Mouse (Mus musculus) testis, postnatal 10 days (tissue): ENCODE results near the gene Acsbg1.

Source experiments
- DNase-seq: peaks from one replicate; pipeline ENCODE4 v3.0.0; 2021; ENCODE audit warnings: low spot score

Gene Acsbg1

GRCm38 (mm10) chr9:54668455-54668854 lies 6.8 kb upstream of the Acsbg1 start:
- DNase-seq: no peak

- DNase-seq: no peak
Observed at GRCm38 (mm10) chr9:54666116-54666515, 4.4 kb upstream of the Acsbg1 start.

- peak; percentile 70 for DNase-seq
Observed at GRCm38 (mm10) chr9:54664358-54664757, 2.7 kb upstream of the Acsbg1 start.

- peak; percentile 45 for DNase-seq
Observed at GRCm38 (mm10) chr9:54658773-54659172, 2.9 kb downstream of the Acsbg1 start.

- DNase-seq: no peak
Observed at GRCm38 (mm10) chr9:54656402-54656801, 5.3 kb downstream of the Acsbg1 start.

GRCm38 (mm10) chr9:54655846-54656245 lies 5.8 kb downstream of the Acsbg1 start:
- DNase-seq: no peak

- DNase-seq: no peak
Observed at GRCm38 (mm10) chr9:54652778-54653177, 8.9 kb downstream of the Acsbg1 start.

- no peak for DNase-seq
Observed at GRCm38 (mm10) chr9:54649360-54649759, 12.3 kb downstream of the Acsbg1 start.

GRCm38 (mm10) chr9:54647456-54647855 lies 14.2 kb downstream of the Acsbg1 start:
- no peak for DNase-seq

- DNase-seq: peak; percentile 43
Observed at GRCm38 (mm10) chr9:54646252-54646651, 15.4 kb downstream of the Acsbg1 start.

GRCm38 (mm10) chr9:54645530-54645929 lies 16.1 kb downstream of the Acsbg1 start:
- DNase-seq: peak; percentile 38

GRCm38 (mm10) chr9:54643179-54643578 lies 18.5 kb downstream of the Acsbg1 start:
- DNase-seq: no peak

GRCm38 (mm10) chr9:54642556-54642955 lies 19.1 kb downstream of the Acsbg1 start:
- no peak for DNase-seq

- DNase-seq: no peak
Observed at GRCm38 (mm10) chr9:54642149-54642548, 19.5 kb downstream of the Acsbg1 start.

GRCm38 (mm10) chr9:54641548-54641947 lies 20.1 kb downstream of the Acsbg1 start:
- DNase-seq: no peak

GRCm38 (mm10) chr9:54639192-54639591 lies 22.5 kb downstream of the Acsbg1 start:
- no peak for DNase-seq

GRCm38 (mm10) chr9:54637510-54638314 lies 24.0 kb downstream of the Acsbg1 start:
- DNase-seq: no peak

GRCm38 (mm10) chr9:54633401-54633800 lies 28.3 kb downstream of the Acsbg1 start:
- DNase-seq: no peak

GRCm38 (mm10) chr9:54630905-54631304 lies 30.8 kb downstream of the Acsbg1 start:
- DNase-seq: no peak

- peak; percentile 62 for DNase-seq
Observed at GRCm38 (mm10) chr9:54629613-54630261, 31.9 kb downstream of the Acsbg1 start.

GRCm38 (mm10) chr9:54628752-54629151 lies 32.9 kb downstream of the Acsbg1 start:
- DNase-seq: peak; percentile 70

GRCm38 (mm10) chr9:54627240-54627639 lies 34.4 kb downstream of the Acsbg1 start:
- no peak for DNase-seq

GRCm38 (mm10) chr9:54614182-54614850 lies 47.4 kb downstream of the Acsbg1 start:
- no peak for DNase-seq
